Mouse (Mus musculus) erythroblast, embryonic 14.5 days (primary cell): ENCODE measurements around the gene Vkorc1. TPM values are rescaled to one million over a fixed set of nuclear protein-coding genes. Genes with fewer than 3 reads are reported as not detected.

Experiments used
- H3K27me3 ChIP-seq: 2 replicates; pipeline ENCODE4 v1.6.1; 2012; ENCODE audit warnings: inconsistent platforms; ENCODE audit not compliant: control insufficient read depth
- H3K36me3 ChIP-seq: 2 replicates; pipeline ENCODE4 v1.6.1; 2012; ENCODE audit warnings: mild to moderate bottlenecking, inconsistent platforms; ENCODE audit not compliant: control insufficient read depth
- H3K4me1 ChIP-seq: 2 replicates; pipeline ENCODE4 v1.6.1; 2012; ENCODE audit warnings: inconsistent platforms; ENCODE audit not compliant: control insufficient read depth
- H3K4me3 ChIP-seq: replicated peaks from 2 replicates; pipeline ENCODE3; 2012; ENCODE audit warnings: moderate library complexity, mild to moderate bottlenecking, inconsistent platforms
- H3K9me3 ChIP-seq: 2 replicates; pipeline ENCODE4 v1.6.1; 2012; ENCODE audit warnings: low read length, inconsistent platforms, mixed read lengths; ENCODE audit not compliant: control insufficient read depth
- GATA1 ChIP-seq: IDR thresholded peaks from 2 replicates; pipeline ENCODE4 v1.6.1; 2012; ENCODE audit warnings: low read length, inconsistent platforms, mixed read lengths
- TAL1 ChIP-seq: IDR thresholded peaks from 3 replicates; pipeline ENCODE4 v1.6.1; 2012; ENCODE audit warnings: low read length, inconsistent platforms, mixed read lengths
- polyA plus RNA-seq: library from polyadenylated mRNA; stranded (reverse); fragments of >175 nt; gene quantifications from 2 replicates; pipeline ENCODE4 v1.2.3, GENCODE M21; 2012

The Vkorc1 gene
- polyA plus RNA-seq, 1 experiment = 0.89 TPM

DNA sequence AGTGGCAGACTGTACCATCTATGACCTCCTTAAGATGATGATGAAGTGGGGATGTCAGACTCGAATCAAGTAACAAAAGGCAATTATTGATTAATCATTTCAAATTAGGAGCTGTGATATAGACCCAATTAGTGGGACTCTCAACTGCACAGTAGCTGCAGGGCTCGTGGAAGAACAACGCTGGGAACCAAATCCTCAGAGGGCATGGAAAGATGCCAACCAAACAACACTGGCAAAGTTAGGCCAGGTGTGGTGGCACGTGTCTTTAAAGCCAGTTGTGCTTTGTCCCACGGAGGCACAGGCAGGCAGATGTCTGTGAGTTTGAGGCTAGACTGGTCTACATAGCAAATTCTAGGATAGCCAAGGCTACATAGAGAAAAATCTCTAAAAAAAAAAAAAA, 35.2 kb upstream of the Vkorc1 start:
- Histone ChIP-seq H3K36me3 (peaks cover 21% of the 10 kb centered on the region), H3K4me1 (peaks cover 36% of the 10 kb centered on the region), H3K4me3 (no peak overlapping the region), H3K27me3 (peaks cover 7% of the 10 kb centered on the region), H3K9me3 (no peaks in the 10 kb centered on the region)
- TF ChIP-seq GATA1 = no peak
- TF ChIP-seq TAL1 = no peak

- Histone ChIP-seq H3K4me3 (peak within 1 kb of the TSS; percentile 53), H3K9me3 (no peaks in the 10 kb centered on the region), H3K4me1 (peaks cover 29% of the 10 kb centered on the region), H3K36me3 (peaks cover 28% of the 10 kb centered on the region), H3K27me3 (peaks cover 7% of the 10 kb centered on the region)
- TF ChIP-seq GATA1 (no peak), TAL1 (no peak)
Observed at GRCm38 (mm10) chr7:127929923-127930322, 34.5 kb upstream of the Vkorc1 start, which contains the start of gene Prss8. Gene Prss8, minus strand, starts transcription at chr7:127930104.

- Histone ChIP-seq H3K27me3 (peaks cover 7% of the 10 kb centered on the region), H3K4me1 (peaks cover 21% of the 10 kb centered on the region), H3K36me3 (peaks cover 41% of the 10 kb centered on the region), H3K4me3 (no peak overlapping the region), H3K9me3 (no peaks in the 10 kb centered on the region)
- TF ChIP-seq GATA1 (no peak), TAL1 (no peak)
Observed at GRCm38 (mm10) chr7:127928596-127928995, 33.2 kb upstream of the Vkorc1 start.

DNA sequence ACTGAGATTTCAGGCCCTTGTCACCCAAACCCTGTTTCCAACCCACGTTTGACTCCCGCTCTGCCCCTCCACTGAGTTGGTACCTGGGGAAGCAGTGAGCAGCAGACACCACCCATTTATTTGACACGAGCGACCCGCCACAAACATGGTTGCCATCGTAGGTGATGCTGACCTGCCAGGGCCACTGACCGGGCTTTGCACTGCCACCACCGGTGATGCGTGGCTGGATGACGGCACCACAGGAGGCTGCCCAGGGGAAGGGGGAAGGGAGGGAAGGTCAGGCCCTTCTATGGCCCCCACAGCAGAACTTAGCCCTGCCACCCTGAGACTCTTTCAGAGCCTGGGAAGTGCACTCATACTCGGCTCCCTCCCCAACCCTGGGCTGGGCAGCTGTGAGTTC, 32.3 kb upstream of the Vkorc1 start:
- TF ChIP-seq TAL1 (no peak), GATA1 (no peak)
- Histone ChIP-seq H3K9me3 (no peaks in the 10 kb centered on the region; the same call in 1 of the 2 replicates), H3K4me3 (no peak overlapping the region), H3K4me1 (peaks cover 19% of the 10 kb centered on the region), H3K27me3 (peaks cover 7% of the 10 kb centered on the region), H3K36me3 (peaks cover 50% of the 10 kb centered on the region)

GRCm38 (mm10) chr7:127926846-127927245, 31.4 kb upstream of the Vkorc1 start:
- peaks cover 22% of the 10 kb centered on the region for H3K4me1 ChIP-seq

GRCm38 (mm10) chr7:127926066-127926465, 30.6 kb upstream of the Vkorc1 start:
- no peaks in the 10 kb centered on the region; the same call in 1 of the 2 replicates for H3K9me3 ChIP-seq
- TF ChIP-seq GATA1 = no peak
- TF ChIP-seq TAL1 = no peak
- H3K4me3 ChIP-seq = no peak overlapping the region
- peaks cover 7% of the 10 kb centered on the region for H3K27me3 ChIP-seq
- H3K4me1 ChIP-seq = peaks cover 21% of the 10 kb centered on the region
- H3K36me3 ChIP-seq = peaks cover 59% of the 10 kb centered on the region

More at GRCm38 (mm10) chr7:127926846-127927245, 31.4 kb upstream of the Vkorc1 start:
- H3K9me3 ChIP-seq = no peaks in the 10 kb centered on the region; the same call in 1 of the 2 replicates
- TF ChIP-seq GATA1 = no peak
- no peak for TF ChIP-seq TAL1
- H3K36me3 ChIP-seq = peaks cover 59% of the 10 kb centered on the region
- H3K27me3 ChIP-seq = peaks cover 7% of the 10 kb centered on the region
- H3K4me3 ChIP-seq = no peak overlapping the region

DNA sequence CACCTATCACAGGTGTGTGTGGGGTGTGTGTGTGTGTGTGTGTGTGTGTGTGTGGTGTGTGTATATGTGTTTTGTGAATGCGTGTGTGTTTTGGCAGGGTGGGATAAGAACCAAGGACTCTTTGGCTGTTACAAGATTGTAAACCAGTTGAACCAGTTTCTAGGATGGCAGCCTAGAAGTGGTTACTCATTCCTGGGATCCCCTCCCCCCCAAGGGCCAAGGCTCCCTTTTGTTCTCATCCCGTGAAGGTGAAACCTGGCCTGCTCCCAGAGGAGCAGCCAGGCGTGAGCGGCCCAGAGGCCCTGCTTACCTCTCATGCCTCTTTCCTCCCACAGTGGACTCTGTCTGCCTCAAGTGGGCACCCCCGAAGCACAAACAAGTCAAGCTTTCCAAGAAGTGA, 29.8 kb upstream of the Vkorc1 start:
- H3K4me3 ChIP-seq = no peak overlapping the region
- peaks cover 64% of the 10 kb centered on the region for H3K36me3 ChIP-seq
- peaks cover 20% of the 10 kb centered on the region for H3K4me1 ChIP-seq
- no peaks in the 10 kb centered on the region; the same call in 1 of the 2 replicates for H3K9me3 ChIP-seq
- no peak for TF ChIP-seq TAL1
- TF ChIP-seq GATA1 = no peak
- peaks cover 7% of the 10 kb centered on the region for H3K27me3 ChIP-seq

- peaks cover 16% of the 10 kb centered on the region for H3K4me1 ChIP-seq
- TF ChIP-seq GATA1 (no peak), TAL1 (no peak)
- no peaks in the 10 kb centered on the region for H3K27me3 ChIP-seq
- no peaks in the 10 kb centered on the region; the same call in 1 of the 2 replicates for H3K9me3 ChIP-seq
- H3K36me3 ChIP-seq = peaks cover 76% of the 10 kb centered on the region
- H3K4me3 ChIP-seq = no peak overlapping the region
Observed at GRCm38 (mm10) chr7:127923714-127924113, 28.3 kb upstream of the Vkorc1 start.

- peaks cover 82% of the 10 kb centered on the region for H3K36me3 ChIP-seq
Observed at GRCm38 (mm10) chr7:127922451-127923275, 27.2 kb upstream of the Vkorc1 start.

More at GRCm38 (mm10) chr7:127922451-127923275, 27.2 kb upstream of the Vkorc1 start:
- Histone ChIP-seq H3K4me3 (no peak overlapping the region), H3K4me1 (peaks cover 15% of the 10 kb centered on the region), H3K27me3 (no peaks in the 10 kb centered on the region), H3K9me3 (no peaks in the 10 kb centered on the region; the same call in 1 of the 2 replicates)
- TF ChIP-seq TAL1 = no peak
- TF ChIP-seq GATA1 = no peak
